Mouse (Mus musculus) CH12.LX (cell line): ENCODE results near the gene Qprt.

Experiments
- CTCF ChIP-seq, 2 experiments: IDR thresholded peaks in 1 of 2; conservative IDR thresholded peaks in 1 of 2; 2 replicates each; pipeline ENCODE4 v1.5.1; 2011 to 2012; ENCODE audit warnings: low read depth in 2 of 2, low read length in 2 of 2, improper control_type of control experiment in 1 of 2, inconsistent platforms in 1 of 2, mild to moderate bottlenecking in 1 of 2, moderate library complexity in 1 of 2
- ELF1 ChIP-seq: IDR thresholded peaks from 2 replicates; pipeline ENCODE4 v1.6.1; 2014; ENCODE audit warnings: low read depth, mild to moderate bottlenecking, inconsistent platforms, low read length, improper control_type of control experiment
- EP300 ChIP-seq: IDR thresholded peaks from 2 replicates; pipeline ENCODE4 v1.6.1; 2011; ENCODE audit warnings: low read length, improper control_type of control experiment
- KAT2A ChIP-seq: IDR thresholded peaks from 2 replicates; pipeline ENCODE4 v1.6.1; 2012; ENCODE audit warnings: low read length, improper control_type of control experiment, inconsistent platforms; ENCODE audit not compliant: insufficient replicate concordance
- MAFK ChIP-seq: IDR thresholded peaks from 2 replicates; pipeline ENCODE4 v1.6.1; 2011; ENCODE audit warnings: low read length, improper control_type of control experiment; ENCODE audit not compliant: insufficient replicate concordance
- MXI1 ChIP-seq: IDR thresholded peaks from 2 replicates; pipeline ENCODE4 v1.6.1; 2011; ENCODE audit warnings: mild to moderate bottlenecking, low read depth, low read length, improper control_type of control experiment
- MYC ChIP-seq: IDR thresholded peaks from 2 replicates; pipeline ENCODE4 v1.6.1; 2011; ENCODE audit warnings: low read depth, mild to moderate bottlenecking, improper control_type of control experiment, low read length
- POLR2A ChIP-seq: IDR thresholded peaks from 2 replicates; pipeline ENCODE4 v1.6.1; 2011; ENCODE audit warnings: low read depth, mild to moderate bottlenecking, improper control_type of control experiment, low read length
- SMC3 ChIP-seq: IDR thresholded peaks from 2 replicates; pipeline ENCODE4 v1.6.1; 2011; ENCODE audit warnings: low read depth, low read length, improper control_type of control experiment
- TBP ChIP-seq: conservative IDR thresholded peaks from 2 replicates; pipeline ENCODE4 v1.6.1; 2011; ENCODE audit warnings: low read depth, low read length, improper control_type of control experiment
- ZC3H11A ChIP-seq: IDR thresholded peaks from 2 replicates; pipeline ENCODE4 v1.6.1; 2012; ENCODE audit warnings: low read depth, mild to moderate bottlenecking, inconsistent platforms, low read length, improper control_type of control experiment
- ZMIZ1 ChIP-seq: IDR thresholded peaks from 2 replicates; pipeline ENCODE4 v1.6.1; 2012; ENCODE audit warnings: low read depth, mild to moderate bottlenecking, inconsistent platforms, low read length, improper control_type of control experiment
- ZNF384 ChIP-seq: IDR thresholded peaks from 2 replicates; pipeline ENCODE4 v1.6.1; 2012; ENCODE audit warnings: low read depth, low read length, improper control_type of control experiment, inconsistent platforms

DNA sequence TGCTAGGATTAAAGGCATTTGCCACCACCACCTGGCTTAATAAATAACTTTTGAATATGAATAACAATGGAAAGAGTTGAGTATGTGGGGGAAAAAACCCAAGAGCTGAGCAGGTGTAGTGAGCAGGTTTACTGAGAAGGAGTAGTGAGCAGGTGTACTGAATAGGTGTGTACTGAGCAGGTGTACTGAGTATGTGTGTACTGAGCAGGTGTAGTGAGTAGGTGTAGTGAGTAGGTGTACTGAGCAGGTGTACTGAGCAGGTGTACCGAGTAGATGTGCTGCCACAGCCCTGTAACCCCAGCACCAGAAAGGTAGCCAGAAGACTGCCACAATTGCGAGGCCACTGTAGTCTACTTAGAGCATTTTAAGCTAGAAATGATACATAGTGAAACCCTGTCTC lies 37.2 kb downstream of the Qprt start:
- no peak for TF ChIP-seq ZNF384
- TF ChIP-seq MYC, result no peak
- TF ChIP-seq TBP, result no peak
- no peak for TF ChIP-seq KAT2A
- TF ChIP-seq ZMIZ1, result no peak
- TF ChIP-seq ELF1, result no peak
- no peak for TF ChIP-seq CTCF (conservative IDR thresholded peaks at IDR 0.05 in 1 of 2, IDR thresholded peaks at IDR 0.05 in 1 of 2; ENCODE audit: low read depth in 2 of 2, low read length in 2 of 2)
- TF ChIP-seq POLR2A, result no peak
- no peak for TF ChIP-seq MXI1
- TF ChIP-seq MAFK, result no peak
- no peak for TF ChIP-seq ZC3H11A
- TF ChIP-seq EP300, result no peak
- no peak for TF ChIP-seq SMC3
